9 mouse cellular contexts compared by ENCODE assay signal in the genomic region with DNA sequence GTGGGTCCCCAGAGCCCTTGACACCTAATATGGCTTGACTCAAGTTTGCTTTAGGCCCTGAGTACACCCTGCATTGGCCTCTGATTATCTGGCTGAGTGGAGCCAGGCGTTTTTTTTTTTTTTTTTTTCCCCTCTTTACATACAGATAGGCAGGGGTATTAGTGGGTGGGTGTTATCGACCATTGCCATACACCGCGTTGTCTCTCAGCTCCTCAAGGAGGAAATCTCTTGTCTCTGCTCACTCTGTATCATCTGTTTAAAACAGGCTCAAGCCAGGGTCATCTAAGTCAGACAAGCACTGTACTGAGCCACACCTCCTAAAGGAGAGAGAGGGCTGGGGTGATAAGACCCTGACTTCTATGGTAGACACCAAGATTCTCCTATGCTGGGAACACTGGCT. TPM values are rescaled to one million over a fixed set of nuclear protein-coding genes. Genes with fewer than 3 reads are reported as not detected.
DNase-seq lines count a peak whose midpoint lies in the region; ATAC-seq and TF ChIP-seq lines count a peak whose summit lies in the region.
"Had no signal": no experiment of that assay in that cellular context is flagged by ENCODE, and none has a peak within 500 bp of the region (broad histone marks: within the 10 kb centered on the region; RNA-seq: fewer than 3 reads in every experiment).

No protein-coding gene starts in this region.

- H3K9ac ChIP-seq in limb, embryonic 11.5 days (ENCODE audit: low read length), result no peak overlapping the region
- peak overlapping the region; percentile 81 for H3K9ac ChIP-seq in liver, embryonic 14.5 days (replicated peaks)

- peak; percentile 96 for TF ChIP-seq EP300 in liver, embryonic 14.5 days (IDR thresholded peaks at IDR 0.05; ENCODE audit: low read depth)

- no peaks in the 10 kb centered on the region for H3K9me3 ChIP-seq in limb, embryonic 11.5 days (ENCODE audit: control insufficient read depth, low read length)
- H3K9me3 ChIP-seq in limb, embryonic 10.5 days (replicated peaks), result no peaks in the 10 kb centered on the region
- H3K9me3 ChIP-seq in liver, embryonic 14.5 days (ENCODE audit: control insufficient read depth, low read length), result no peaks in the 10 kb centered on the region

- no peak overlapping the region for H3K4me3 ChIP-seq in limb, embryonic 11.5 days (ENCODE audit: low read depth, low read length)
- H3K4me3 ChIP-seq in limb, embryonic 10.5 days, result no peak overlapping the region
- peak overlapping the region; percentile 70 to 99 for H3K4me3 ChIP-seq in liver, embryonic 14.5 days (ENCODE audit: insufficient read depth in 1 of 2, low read depth in 2 of 2, low read length in 2 of 2)
- no peak overlapping the region; the same call in 1 of the 2 replicates for H3K4me3 ChIP-seq in gastrocnemius, adult 2 months

- no peak for DNase-seq in limb, embryonic 11.5 days (ENCODE audit: low spot score)
- DNase-seq in limb, embryonic 10.5 days (ENCODE audit: low spot score), result no peak
- DNase-seq in c-Kit-positive CD71-positive TER-119-negative erythroid progenitor cells, embryonic 14.5 days (ENCODE audit: low read depth), result peak; percentile 85
- DNase-seq in liver, embryonic 14.5 days (ENCODE audit: low read depth in 3 of 3, low spot score in 3 of 3), result peak; percentile 83 to 85 (median 84)
- no peak for DNase-seq in adrenal gland, adult 18-20 months (ENCODE audit: low spot score in 2 of 2)
- no peak for DNase-seq in gastrocnemius, adult 2 months
- DNase-seq: embryo, embryonic 11 days had no signal

- H3K27ac ChIP-seq in limb, embryonic 11.5 days (replicated peaks; ENCODE audit: low read depth, low read length), result no peak overlapping the region
- no peak overlapping the region for H3K27ac ChIP-seq in limb, embryonic 10.5 days
- peak overlapping the region; percentile 93 for H3K27ac ChIP-seq in liver, embryonic 14.5 days
- no peak overlapping the region for H3K27ac ChIP-seq in gastrocnemius, adult 2 months

- H3K4me2 ChIP-seq in limb, embryonic 11.5 days (ENCODE audit: low read depth, severe bottlenecking), result no peak overlapping the region
- H3K4me2 ChIP-seq in liver, embryonic 14.5 days (ENCODE audit: low read depth), result peak overlapping the region; percentile 92

- no peak for TF ChIP-seq CTCF in liver, embryonic 14.5 days (IDR thresholded peaks at IDR 0.05; ENCODE audit: low read depth)
- TF ChIP-seq CTCF in gastrocnemius, adult 2 months (IDR thresholded peaks at IDR 0.05), result no peak

- peaks cover 13% of the 10 kb centered on the region for H3K36me3 ChIP-seq in limb, embryonic 11.5 days (ENCODE audit: control insufficient read depth, insufficient read depth, low read length)
- H3K36me3 ChIP-seq in limb, embryonic 10.5 days, result peaks cover 77% of the 10 kb centered on the region
- peaks cover 63% of the 10 kb centered on the region for H3K36me3 ChIP-seq in liver, embryonic 14.5 days (replicated peaks; ENCODE audit: control insufficient read depth, insufficient read depth, low read depth)

- WGBS in limb, embryonic 11.5 days, result 88% methylated on average over 4 of the region's 4 CpGs
- WGBS in limb, embryonic 10.5 days, result 90% methylated on average over 4 of the region's 4 CpGs
- 20% methylated on average over 4 of the region's 4 CpGs for WGBS in liver, embryonic 14.5 days (ENCODE audit: insufficient replicate concordance)

- intact Hi-C loops in gastrocnemius, adult 2 months (cut with DNase I), result loop anchor here (10.0 kb wide), 1 partner anchor 227 kb away; a partner anchor contains a TSS

- ATAC-seq in limb, embryonic 11.5 days (ENCODE audit: insufficient number of reproducible peaks, low FRiP score, low TSS enrichment, low read depth), result peak; percentile 33; the same call in 1 of the 2 replicates
- ATAC-seq in erythroblast, adult 5-6 weeks (replicated peaks; ENCODE audit: low FRiP score, poor library complexity, severe bottlenecking), result peak; percentile 48
- ATAC-seq in liver, embryonic 14.5 days (ENCODE audit: insufficient read depth), result peak; percentile 82
- ATAC-seq in cerebellum, adult (ENCODE audit: insufficient number of reproducible peaks, low FRiP score, low TSS enrichment), result no peak

- peaks cover 5% of the 10 kb centered on the region for H3K4me1 ChIP-seq in limb, embryonic 11.5 days (ENCODE audit: control insufficient read depth, insufficient read depth, low read length)
- peaks cover 20% of the 10 kb centered on the region for H3K4me1 ChIP-seq in limb, embryonic 10.5 days
- peaks cover 23 to 54% of the 10 kb centered on the region in 2 experiments for H3K4me1 ChIP-seq in liver, embryonic 14.5 days (replicated peaks; ENCODE audit: control insufficient read depth in 2 of 2, insufficient read depth in 2 of 2, low read length in 1 of 2)

- H3K27me3 ChIP-seq in limb, embryonic 11.5 days (ENCODE audit: control insufficient read depth, insufficient read depth, low read length), result no peaks in the 10 kb centered on the region
- no peaks in the 10 kb centered on the region for H3K27me3 ChIP-seq in limb, embryonic 10.5 days (ENCODE audit: low read depth, poor library complexity, severe bottlenecking)
- H3K27me3 ChIP-seq in liver, embryonic 14.5 days (ENCODE audit: control insufficient read depth, insufficient read depth, low read length), result no peaks in the 10 kb centered on the region

RNA-seq across cellular contexts. Expression of a gene that starts 1.7 kb away (rescaled TPM):
- 199 and 211 TPM in 2 replicates for polyA plus RNA-seq in limb, embryonic 11.5 days (2014; fragmentation: Nextera tagmentation; extraction: Ambion mirVana)
- 205 and 216 TPM in 2 replicates for polyA plus RNA-seq in limb, embryonic 10.5 days (2016; fragmentation: Nextera tagmentation; extraction: Ambion mirVana)
- 130 and 145 TPM in 2 replicates for total RNA-seq in erythroblast, adult 5-6 weeks (2015; ENCODE audit: low replicate concordance)
- total RNA-seq in erythroblast, adult 5-6 weeks (2017; ENCODE audit: low replicate concordance), result 156 and 258 TPM in 2 replicates
- polyA plus RNA-seq in liver, embryonic 14.5 days (2012; rRNA removed), result 335 and 364 TPM in 2 replicates
- 866 and 947 TPM in 2 replicates for polyA plus RNA-seq in liver, embryonic 14.5 days (2014; fragmentation: Nextera tagmentation; extraction: Ambion mirVana)
- 100 to 1,000 TPM; 176 to 205 TPM for total RNA-seq in adrenal gland, adult 18-20 months (2021)
- 10 to 100 TPM; 66.9 to 86.2 TPM for total RNA-seq in gastrocnemius, adult 2 months (2021)

RNA-seq across cellular contexts. Expression of a gene that starts 17.0 kb away (rescaled TPM):
- polyA plus RNA-seq in limb, embryonic 11.5 days (2014; fragmentation: Nextera tagmentation; extraction: Ambion mirVana), result 65.1 and 66.2 TPM in 2 replicates
- 62.0 and 74.1 TPM in 2 replicates for polyA plus RNA-seq in limb, embryonic 10.5 days (2016; fragmentation: Nextera tagmentation; extraction: Ambion mirVana)
- total RNA-seq in erythroblast, adult 5-6 weeks (2015; ENCODE audit: low replicate concordance), result 25.0 and 33.0 TPM in 2 replicates
- total RNA-seq in erythroblast, adult 5-6 weeks (2017; ENCODE audit: low replicate concordance), result 45.7 and 54.3 TPM in 2 replicates
- 32.5 and 51.0 TPM in 2 replicates for polyA plus RNA-seq in liver, embryonic 14.5 days (2012; rRNA removed)
- polyA plus RNA-seq in liver, embryonic 14.5 days (2014; fragmentation: Nextera tagmentation; extraction: Ambion mirVana), result 60.0 and 65.4 TPM in 2 replicates
- total RNA-seq in adrenal gland, adult 18-20 months (2021), result 10 to 100 TPM; 56.9 to 58.2 TPM
- total RNA-seq in gastrocnemius, adult 2 months (2021), result 10 to 100 TPM; 25.5 to 25.8 TPM

Comparison
In these comparisons a context has a peak if more than half of its experiments do, and no peak if none do; other contexts are left out.
1. DNase-seq: peak in c-Kit-positive CD71-positive TER-119-negative erythroid progenitor cells, embryonic 14.5 days (single experiment) and liver, embryonic 14.5 days (3 of 3); none in limb, embryonic 11.5 days (single experiment), limb, embryonic 10.5 days (single experiment), adrenal gland, adult 18-20 months (0 of 2) and gastrocnemius, adult 2 months (single experiment).
2. H3K4me3 ChIP-seq: peak in liver, embryonic 14.5 days (2 of 2); none in limb, embryonic 11.5 days (single experiment), limb, embryonic 10.5 days (single experiment) and gastrocnemius, adult 2 months (single experiment).